Mouse (Mus musculus): ENCODE results near the gene Sh3bgrl2. TPM values are rescaled to one million over a fixed set of nuclear protein-coding genes. Genes with fewer than 3 reads are reported as not detected.

Sh3bgrl2 gene
- polyA plus RNA-seq, 1 experiment: 6.2 TPM

DNA sequence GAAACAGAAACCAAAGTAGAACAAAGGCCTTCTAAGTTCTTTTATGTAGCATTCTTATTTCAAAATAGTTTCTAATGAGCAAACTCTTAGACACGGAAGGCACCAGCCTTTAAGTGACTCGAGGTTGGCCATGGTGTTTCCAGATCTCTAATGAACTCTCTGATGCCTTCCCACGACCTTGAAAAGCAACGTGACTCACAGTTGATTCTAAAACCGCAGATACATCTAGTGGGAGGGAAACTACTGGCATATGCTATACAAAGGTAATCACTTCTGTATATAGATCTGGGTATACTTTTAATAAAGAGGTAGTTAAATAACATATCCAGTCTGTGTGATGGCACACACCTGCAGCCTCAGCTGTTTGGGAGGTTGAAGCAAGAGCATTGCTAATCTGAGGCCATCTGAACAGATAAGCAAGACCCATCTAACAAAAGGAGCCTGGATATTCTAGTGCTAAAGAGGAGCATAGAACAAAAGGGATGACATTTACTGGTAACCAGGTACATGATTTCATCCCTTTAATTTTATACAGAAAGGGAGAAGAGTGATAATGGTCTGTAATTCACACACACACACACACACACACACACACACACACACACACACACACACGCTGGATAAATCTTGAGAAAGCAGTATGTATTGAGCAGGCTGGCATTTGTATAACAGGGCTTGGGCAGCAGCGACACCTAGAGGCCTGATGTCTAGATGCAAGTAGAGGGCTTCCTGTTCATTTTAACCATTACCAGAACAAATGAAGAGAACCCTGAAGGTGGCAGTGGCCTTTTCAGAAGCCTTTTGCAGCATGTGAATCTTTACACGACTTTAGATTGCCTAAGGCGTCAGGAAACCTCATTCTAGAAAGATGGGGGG, 61.5 kb downstream of the Sh3bgrl2 start:
- TF ChIP-seq POLR2A (IDR thresholded peaks at IDR 0.05; ENCODE audit: low read depth, low read length) (no peak), CTCF (IDR thresholded peaks at IDR 0.05; ENCODE audit: extremely low read depth, insufficient read length, insufficient replicate concordance, low read depth, low read length) (peak; percentile 57; the same call in 1 of the 2 replicates)
- 35% methylated on average over 9 of the region's 9 CpGs for WGBS
- Histone ChIP-seq H3K27ac (ENCODE audit: insufficient read depth, low read depth, low read length) (no peak overlapping the region), H3K4me1 (ENCODE audit: control insufficient read depth, insufficient read depth, insufficient read length, low read length) (no peaks in the 10 kb centered on the region), H3K4me3 (ENCODE audit: low read depth, low read length) (no peak overlapping the region), H3K27me3 (ENCODE audit: control insufficient read depth, insufficient read depth, low read length) (no peaks in the 10 kb centered on the region), H3K36me3 (ENCODE audit: control insufficient read depth, insufficient read depth, low read length) (no peaks in the 10 kb centered on the region)

DNA sequence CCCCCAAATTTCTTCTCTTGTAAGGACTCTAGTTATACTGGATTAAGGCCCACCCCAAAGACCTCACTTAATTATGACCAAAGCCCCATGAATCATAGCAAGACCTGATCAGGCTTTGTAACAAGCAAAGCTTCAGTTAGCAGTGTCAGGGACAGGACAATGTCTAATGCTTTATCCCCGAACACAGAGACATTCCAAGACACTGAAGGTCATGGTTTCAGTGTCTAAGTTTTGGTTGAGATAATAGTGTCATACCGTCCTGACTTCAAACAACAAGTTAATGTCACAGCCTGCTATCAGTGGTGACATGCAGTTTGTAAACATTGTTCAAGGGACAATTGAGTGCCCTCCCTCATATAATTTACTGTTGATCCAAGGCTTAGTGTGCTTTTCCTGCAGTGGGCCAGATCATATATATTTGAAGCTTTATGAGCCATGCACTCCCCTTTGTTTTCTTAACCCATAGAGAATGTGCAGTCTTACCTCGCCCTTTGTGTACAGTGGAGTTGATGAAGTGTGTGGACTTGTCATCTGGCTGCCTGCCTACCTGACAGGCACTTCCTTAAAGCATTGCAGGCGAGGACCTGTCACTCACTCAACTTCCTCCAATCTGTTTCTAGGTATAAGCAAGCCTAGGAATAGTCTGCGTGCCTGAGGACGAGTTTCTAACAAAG, 67.9 kb downstream of the Sh3bgrl2 start:
- Histone ChIP-seq H3K27me3 (ENCODE audit: control insufficient read depth, insufficient read depth, low read length) (no peaks in the 10 kb centered on the region), H3K27ac (ENCODE audit: insufficient read depth, low read depth, low read length) (no peak overlapping the region), H3K4me3 (ENCODE audit: low read depth, low read length) (no peak overlapping the region), H3K36me3 (ENCODE audit: control insufficient read depth, insufficient read depth, low read length) (no peaks in the 10 kb centered on the region), H3K4me1 (ENCODE audit: control insufficient read depth, insufficient read depth, insufficient read length, low read length) (no peaks in the 10 kb centered on the region)
- no peak for TF ChIP-seq CTCF (IDR thresholded peaks at IDR 0.05; ENCODE audit: extremely low read depth, insufficient read length, insufficient replicate concordance, low read depth, low read length)
- no peak for TF ChIP-seq POLR2A (IDR thresholded peaks at IDR 0.05; ENCODE audit: low read depth, low read length)
- WGBS: 13% methylated on average over 6 of the region's 6 CpGs

DNA sequence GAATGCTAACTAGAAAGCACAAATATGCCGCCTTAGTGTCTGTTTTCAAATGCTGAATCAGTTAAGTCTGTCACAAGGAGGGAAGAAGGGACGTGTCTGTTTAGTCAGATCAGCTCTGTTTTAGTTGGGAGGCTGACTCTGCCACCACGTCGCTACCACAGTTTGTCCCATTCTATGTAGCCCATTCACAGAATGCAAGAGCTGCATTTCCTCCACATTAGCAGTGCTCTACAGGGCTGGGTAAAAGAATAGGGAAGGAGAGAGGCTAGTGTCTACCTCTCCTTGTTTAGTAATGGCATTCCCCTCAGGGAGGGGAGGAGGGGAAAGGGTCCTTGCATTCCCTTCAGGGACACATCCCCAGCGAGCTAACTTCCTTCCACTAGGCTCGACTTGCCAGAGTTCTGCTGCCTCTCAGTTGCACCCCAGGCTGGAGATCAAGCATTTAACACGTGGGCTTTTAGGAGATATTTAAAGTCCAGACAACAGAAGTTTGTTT, 68.5 kb downstream of the Sh3bgrl2 start:
- Histone ChIP-seq H3K36me3 (ENCODE audit: control insufficient read depth, insufficient read depth, low read length) (no peaks in the 10 kb centered on the region), H3K27me3 (ENCODE audit: control insufficient read depth, insufficient read depth, low read length) (no peaks in the 10 kb centered on the region), H3K4me1 (ENCODE audit: control insufficient read depth, insufficient read depth, insufficient read length, low read length) (no peaks in the 10 kb centered on the region), H3K27ac (ENCODE audit: insufficient read depth, low read depth, low read length) (no peak overlapping the region), H3K4me3 (ENCODE audit: low read depth, low read length) (no peak overlapping the region)
- 26% methylated on average over 7 of the region's 7 CpGs for WGBS
- TF ChIP-seq POLR2A (IDR thresholded peaks at IDR 0.05; ENCODE audit: low read depth, low read length): no peak
- no peak for TF ChIP-seq CTCF (IDR thresholded peaks at IDR 0.05; ENCODE audit: extremely low read depth, insufficient read length, insufficient replicate concordance, low read depth, low read length)

DNA sequence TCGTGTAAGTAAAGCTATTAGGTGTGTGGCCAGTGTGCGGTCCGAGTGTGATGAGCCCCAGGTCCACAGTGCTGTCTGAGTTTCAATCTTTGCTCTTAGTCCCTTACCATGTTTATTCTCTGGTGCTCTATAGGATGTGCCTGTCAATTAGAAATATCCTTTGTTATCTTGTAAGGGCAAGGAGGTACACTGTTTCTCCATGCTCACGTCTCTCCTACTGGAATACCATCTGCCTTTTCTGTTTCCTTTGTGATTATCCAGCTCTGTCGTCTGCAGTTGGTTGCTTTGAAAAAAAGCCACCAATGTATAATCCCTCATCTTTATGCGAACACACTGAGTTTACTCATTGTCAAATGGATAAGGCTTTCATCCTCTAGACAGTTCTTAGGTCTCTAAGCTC, 75.3 kb downstream of the Sh3bgrl2 start:
- WGBS: 78% methylated on average over 6 of the region's 6 CpGs
- Histone ChIP-seq H3K36me3 (ENCODE audit: control insufficient read depth, insufficient read depth, low read length) (no peaks in the 10 kb centered on the region), H3K4me1 (ENCODE audit: control insufficient read depth, insufficient read depth, insufficient read length, low read length) (no peaks in the 10 kb centered on the region), H3K4me3 (ENCODE audit: low read depth, low read length) (no peak overlapping the region), H3K27ac (ENCODE audit: insufficient read depth, low read depth, low read length) (no peak overlapping the region), H3K27me3 (ENCODE audit: control insufficient read depth, insufficient read depth, low read length) (no peaks in the 10 kb centered on the region)
- no peak for TF ChIP-seq CTCF (IDR thresholded peaks at IDR 0.05; ENCODE audit: extremely low read depth, insufficient read length, insufficient replicate concordance, low read depth, low read length)
- no peak for TF ChIP-seq POLR2A (IDR thresholded peaks at IDR 0.05; ENCODE audit: low read depth, low read length)

DNA sequence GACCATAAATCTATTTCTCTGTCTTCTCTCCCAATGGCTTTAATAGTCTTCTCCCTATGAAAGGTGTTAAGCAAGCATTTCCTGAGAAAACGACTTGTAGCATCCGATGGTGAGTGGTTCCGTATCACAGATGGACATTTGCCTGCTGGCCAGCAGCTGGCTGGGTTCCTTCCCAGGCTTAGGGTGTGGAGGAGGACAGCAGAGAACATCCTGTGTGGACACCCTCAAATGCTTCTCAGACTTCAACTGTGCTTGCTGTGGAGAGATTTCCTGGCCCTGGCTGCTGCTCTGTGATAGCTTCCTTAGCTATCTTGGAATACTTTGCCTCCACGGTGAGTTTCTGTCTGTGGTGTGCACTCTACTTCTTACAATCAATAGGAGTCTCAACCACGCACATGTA, 76.1 kb downstream of the Sh3bgrl2 start:
- no peaks in the 10 kb centered on the region for H3K4me1 ChIP-seq (ENCODE audit: control insufficient read depth, insufficient read depth, insufficient read length, low read length)
- no peak for TF ChIP-seq POLR2A (IDR thresholded peaks at IDR 0.05; ENCODE audit: low read depth, low read length)
- TF ChIP-seq CTCF (IDR thresholded peaks at IDR 0.05; ENCODE audit: extremely low read depth, insufficient read length, insufficient replicate concordance, low read depth, low read length): no peak
- 70% methylated on average over 5 of the region's 5 CpGs for WGBS
- H3K36me3 ChIP-seq (ENCODE audit: control insufficient read depth, insufficient read depth, low read length): no peaks in the 10 kb centered on the region
- H3K27ac ChIP-seq (ENCODE audit: insufficient read depth, low read depth, low read length): no peak overlapping the region
- no peak overlapping the region for H3K4me3 ChIP-seq (ENCODE audit: low read depth, low read length)
- H3K27me3 ChIP-seq (ENCODE audit: control insufficient read depth, insufficient read depth, low read length): no peaks in the 10 kb centered on the region

DNA sequence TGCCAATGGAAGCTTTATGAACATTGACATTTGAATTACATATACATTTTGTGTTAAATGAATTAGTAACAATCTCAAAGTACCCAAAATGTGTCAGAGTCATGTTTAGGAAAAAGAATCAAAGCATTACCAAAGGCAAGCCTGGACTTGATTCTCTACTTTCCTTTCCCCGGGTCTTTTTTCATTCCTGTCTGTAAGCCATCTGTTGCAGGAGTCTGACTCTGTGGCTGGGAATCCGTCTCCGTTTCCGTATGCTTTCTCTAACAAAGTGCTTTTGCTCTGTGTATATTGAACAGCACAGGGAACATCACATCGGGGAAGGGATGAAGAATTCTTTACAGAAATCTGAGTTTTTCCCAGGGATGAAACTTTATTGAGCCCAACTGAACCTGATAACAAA, 77.0 kb downstream of the Sh3bgrl2 start:
- H3K27me3 ChIP-seq (ENCODE audit: control insufficient read depth, insufficient read depth, low read length): no peaks in the 10 kb centered on the region
- no peak overlapping the region for H3K4me3 ChIP-seq (ENCODE audit: low read depth, low read length)
- no peaks in the 10 kb centered on the region for H3K36me3 ChIP-seq (ENCODE audit: control insufficient read depth, insufficient read depth, low read length)
- TF ChIP-seq CTCF (IDR thresholded peaks at IDR 0.05; ENCODE audit: extremely low read depth, insufficient read length, insufficient replicate concordance, low read depth, low read length) (no peak), POLR2A (IDR thresholded peaks at IDR 0.05; ENCODE audit: low read depth, low read length) (no peak)
- H3K4me1 ChIP-seq (ENCODE audit: control insufficient read depth, insufficient read depth, insufficient read length, low read length): no peaks in the 10 kb centered on the region
- no peak overlapping the region for H3K27ac ChIP-seq (ENCODE audit: insufficient read depth, low read depth, low read length)
- WGBS: 90% methylated on average over 5 of the region's 5 CpGs
